Mouse (Mus musculus) hindbrain, embryonic 14.5 days (tissue): ENCODE results near the gene Adad2. TPM values are rescaled to one million over a fixed set of nuclear protein-coding genes. Genes with fewer than 3 reads are reported as not detected.

Experiments used
- ATAC-seq: fragments of 200-750 bp; cut with Nextera tagmentation; 2 replicates; pipeline ENCODE4 v1.8.0; 2017; ENCODE audit warnings: moderate number of reproducible peaks, mild to moderate bottlenecking, moderate TSS enrichment, moderate library complexity; ENCODE audit not compliant: low FRiP score
- DNase-seq: peaks from one replicate; pipeline ENCODE4 v3.0.0-alpha.2; 2015; ENCODE audit warnings: low spot score
- H3K27ac ChIP-seq: fragments of 300-500 bp; sonication (generic); 2 replicates; pipeline ENCODE4 v1.5.1; 2014; ENCODE audit warnings: mild to moderate bottlenecking, moderate library complexity
- H3K27me3 ChIP-seq: fragments of 300-500 bp; sonication (generic); 2 replicates; pipeline ENCODE4 v1.6.1; 2014; ENCODE audit warnings: mild to moderate bottlenecking, low read length, mixed read lengths; ENCODE audit not compliant: control insufficient read depth, insufficient read depth
- H3K36me3 ChIP-seq: fragments of 300-500 bp; sonication (generic); replicated peaks from 2 replicates; pipeline ENCODE4 v1.6.1; 2014; ENCODE audit not compliant: control insufficient read depth, insufficient read depth
- H3K4me1 ChIP-seq: fragments of 300-500 bp; sonication (generic); replicated peaks from 2 replicates; pipeline ENCODE4 v1.6.1; 2014; ENCODE audit warnings: antibody characterized with exemption, low read length, mixed read lengths; ENCODE audit not compliant: control insufficient read depth, insufficient read depth
- H3K4me2 ChIP-seq: fragments of 300-500 bp; sonication (generic); replicated peaks from 2 replicates; pipeline ENCODE4 v1.6.1; 2014; ENCODE audit warnings: mild to moderate bottlenecking, moderate library complexity
- H3K4me3 ChIP-seq: fragments of 300-500 bp; sonication (generic); replicated peaks from 2 replicates; pipeline ENCODE4 v1.5.1; 2014; ENCODE audit warnings: mild to moderate bottlenecking, low read length
- H3K9ac ChIP-seq: fragments of 300-500 bp; sonication (generic); 2 replicates; pipeline ENCODE4 v1.6.1; 2014
- H3K9me3 ChIP-seq: fragments of 300-500 bp; sonication (generic); 2 replicates; pipeline ENCODE4 v1.6.1; 2016; ENCODE audit warnings: low read length; ENCODE audit not compliant: control insufficient read depth
- WGBS: fragments of 180-500 bp; shearing (Covaris S2); extraction: QIAGEN DNeasy Blood & Tissue Kit; methylation state at CpG from one replicate; pipeline ENCODE4 v1.1.7; 2014; 5-methylcytosine and 5-hydroxymethylcytosine counted together
- polyA plus RNA-seq: library from polyadenylated mRNA; unstranded; fragments of >200 nt; fragmentation: Nextera tagmentation; extraction: Ambion mirVana; gene quantifications from 2 replicates; pipeline ENCODE4 v1.2.1, GENCODE M21; 2014

The Adad2 gene
- polyA plus RNA-seq, 1 experiment from 2014 or later: not detected

GRCm38 (mm10) chr8:119620848-119621465, 8.4 kb downstream of the Adad2 start:
- no peak for ATAC-seq
- Histone ChIP-seq H3K27me3 (no peaks in the 10 kb centered on the region), H3K9me3 (no peaks in the 10 kb centered on the region), H3K4me3 (no peak overlapping the region), H3K4me1 (no peaks in the 10 kb centered on the region), H3K4me2 (no peak overlapping the region), H3K27ac (no peak overlapping the region), H3K9ac (no peak overlapping the region), H3K36me3 (no peaks in the 10 kb centered on the region)
- DNase-seq: no peak
- 90% methylated on average over 14 of the region's 14 CpGs for WGBS

GRCm38 (mm10) chr8:119622555-119622954, 10.0 kb downstream of the Adad2 start:
- no peak overlapping the region for H3K4me3 ChIP-seq
- ATAC-seq: no peak
- H3K4me2 ChIP-seq: no peak overlapping the region
- H3K9ac ChIP-seq: no peak overlapping the region
- H3K36me3 ChIP-seq: no peaks in the 10 kb centered on the region
- H3K27me3 ChIP-seq: no peaks in the 10 kb centered on the region
- no peaks in the 10 kb centered on the region for H3K9me3 ChIP-seq
- no peak overlapping the region for H3K27ac ChIP-seq
- no peak for DNase-seq
- 62% methylated on average over 4 of the region's 4 CpGs for WGBS
- no peaks in the 10 kb centered on the region for H3K4me1 ChIP-seq

GRCm38 (mm10) chr8:119623061-119623460, 10.5 kb downstream of the Adad2 start:
- no peaks in the 10 kb centered on the region for H3K36me3 ChIP-seq
- no peak overlapping the region for H3K27ac ChIP-seq
- H3K4me3 ChIP-seq: no peak overlapping the region
- H3K4me1 ChIP-seq: no peaks in the 10 kb centered on the region
- no peaks in the 10 kb centered on the region for H3K27me3 ChIP-seq
- H3K9ac ChIP-seq: no peak overlapping the region
- DNase-seq (no peak), ATAC-seq (no peak)
- 82% methylated on average over 8 of the region's 8 CpGs for WGBS
- no peak overlapping the region for H3K4me2 ChIP-seq
- H3K9me3 ChIP-seq: no peaks in the 10 kb centered on the region

- Histone ChIP-seq H3K9me3 (no peaks in the 10 kb centered on the region), H3K27ac (no peak overlapping the region), H3K36me3 (no peaks in the 10 kb centered on the region), H3K4me2 (no peak overlapping the region), H3K4me1 (no peaks in the 10 kb centered on the region), H3K27me3 (no peaks in the 10 kb centered on the region), H3K9ac (no peak overlapping the region), H3K4me3 (no peak overlapping the region)
- DNase-seq (no peak), ATAC-seq (no peak)
- 91% methylated on average over 1 of the region's 1 CpGs for WGBS
These were observed 11.2 kb downstream of the Adad2 start for GRCm38 (mm10) chr8:119623744-119624143.

GRCm38 (mm10) chr8:119624916-119625315, 12.4 kb downstream of the Adad2 start:
- ATAC-seq: no peak
- H3K27ac ChIP-seq: no peak overlapping the region
- WGBS: 89% methylated on average over 7 of the region's 7 CpGs
- H3K27me3 ChIP-seq: no peaks in the 10 kb centered on the region
- no peak overlapping the region for H3K4me2 ChIP-seq
- no peak for DNase-seq
- no peak overlapping the region for H3K9ac ChIP-seq
- no peaks in the 10 kb centered on the region for H3K4me1 ChIP-seq
- H3K9me3 ChIP-seq: no peaks in the 10 kb centered on the region
- H3K4me3 ChIP-seq: no peak overlapping the region
- H3K36me3 ChIP-seq: no peaks in the 10 kb centered on the region

- WGBS: 73% methylated on average over 22 of the region's 22 CpGs
- no peaks in the 10 kb centered on the region for H3K27me3 ChIP-seq
- no peaks in the 10 kb centered on the region for H3K36me3 ChIP-seq
- DNase-seq (no peak), ATAC-seq (no peak)
- H3K27ac ChIP-seq: no peak overlapping the region
- no peak overlapping the region for H3K4me2 ChIP-seq
- H3K4me1 ChIP-seq: 0 out of 2 replicates have a peak, but pooled peaks cover 1% of the 10 kb centered on the region
- no peak overlapping the region for H3K4me3 ChIP-seq
- H3K9ac ChIP-seq: no peak overlapping the region
- H3K9me3 ChIP-seq: no peaks in the 10 kb centered on the region
These were observed 13.2 kb downstream of the Adad2 start for GRCm38 (mm10) chr8:119625788-119626187.

- ATAC-seq (no peak), DNase-seq (no peak)
- H3K9ac ChIP-seq: no peak overlapping the region
- WGBS: 76% methylated on average over 7 of the region's 7 CpGs
- no peaks in the 10 kb centered on the region for H3K9me3 ChIP-seq
- no peak overlapping the region for H3K4me3 ChIP-seq
- H3K4me1 ChIP-seq: 0 out of 2 replicates have a peak, but pooled peaks cover 5% of the 10 kb centered on the region
- no peak overlapping the region for H3K4me2 ChIP-seq
- H3K36me3 ChIP-seq: no peaks in the 10 kb centered on the region
- H3K27ac ChIP-seq: no peak overlapping the region
- no peaks in the 10 kb centered on the region for H3K27me3 ChIP-seq
These were observed 14.7 kb downstream of the Adad2 start for GRCm38 (mm10) chr8:119627199-119627598.

- Histone ChIP-seq H3K9me3 (no peaks in the 10 kb centered on the region), H3K4me1 (0 out of 2 replicates have a peak, but pooled peaks cover 5% of the 10 kb centered on the region), H3K4me2 (no peak overlapping the region), H3K27me3 (0 out of 2 replicates have a peak, but pooled peaks cover under 1% of the 10 kb centered on the region), H3K4me3 (no peak overlapping the region), H3K9ac (no peak overlapping the region), H3K36me3 (no peaks in the 10 kb centered on the region), H3K27ac (no peak overlapping the region)
- DNase-seq (no peak), ATAC-seq (no peak)
- WGBS: 40% methylated on average over 10 of the region's 10 CpGs
These were observed 15.2 kb downstream of the Adad2 start for GRCm38 (mm10) chr8:119627613-119628359.

GRCm38 (mm10) chr8:119630841-119631240, 18.3 kb downstream of the Adad2 start:
- Histone ChIP-seq H3K9ac (no peak overlapping the region), H3K27ac (no peak overlapping the region)
- no peak for DNase-seq

More at GRCm38 (mm10) chr8:119630841-119631240, 18.3 kb downstream of the Adad2 start:
- ATAC-seq: no peak
- H3K4me1 ChIP-seq: peaks cover 5% of the 10 kb centered on the region; the same call in 1 of the 2 replicates
- H3K36me3 ChIP-seq: no peaks in the 10 kb centered on the region
- peaks cover 12% of the 10 kb centered on the region for H3K27me3 ChIP-seq
- WGBS: 23% methylated on average over 3 of the region's 3 CpGs
- H3K4me3 ChIP-seq: no peak overlapping the region
- no peak overlapping the region for H3K4me2 ChIP-seq
- no peaks in the 10 kb centered on the region for H3K9me3 ChIP-seq
